Mouse (Mus musculus) forebrain, embryonic 10.5 days (tissue): Measurements from ENCODE around the gene Zfp697. TPM values are rescaled to one million over a fixed set of nuclear protein-coding genes. Genes with fewer than 3 reads are reported as not detected.
"Not testable (repeated sequence)": the region's sequence is repeated elsewhere in the genome, so short reads cannot be mapped to it uniquely, and the experiment has no call there.

ENCODE experiments used
- DNase-seq: peaks from one replicate; pipeline ENCODE4 v3.0.0-alpha.2; 2017; ENCODE audit warnings: low spot score; ENCODE audit errors: extremely low spot score
- H3K27ac ChIP-seq: fragments of 300-500 bp; sonication (generic); 2 replicates; pipeline ENCODE4 v1.5.1; 2016; ENCODE audit warnings: mild to moderate bottlenecking
- H3K27me3 ChIP-seq: fragments of 300-500 bp; sonication (generic); 2 replicates; pipeline ENCODE4 v1.6.1; 2016; ENCODE audit warnings: mild to moderate bottlenecking; ENCODE audit not compliant: poor library complexity, severe bottlenecking
- H3K36me3 ChIP-seq: fragments of 300-500 bp; sonication (generic); replicated peaks from 2 replicates; pipeline ENCODE4 v1.6.1; 2016; ENCODE audit warnings: mild to moderate bottlenecking, moderate library complexity
- H3K4me1 ChIP-seq: fragments of 300-500 bp; sonication (generic); 2 replicates; pipeline ENCODE4 v1.6.1; 2016
- H3K4me3 ChIP-seq: fragments of 300-500 bp; sonication (generic); 2 replicates; pipeline ENCODE4 v1.5.1; 2016; ENCODE audit warnings: mild to moderate bottlenecking, moderate library complexity
- H3K9me3 ChIP-seq: fragments of 300-500 bp; sonication (generic); 2 replicates; pipeline ENCODE4 v1.6.1; 2016; ENCODE audit warnings: mild to moderate bottlenecking, moderate library complexity
- WGBS: fragments of 180-500 bp; shearing (Covaris S2); methylation state at CpG from one replicate; pipeline ENCODE4 v1.1.7; 2016; 5-methylcytosine and 5-hydroxymethylcytosine counted together
- polyA plus RNA-seq: library from polyadenylated mRNA; unstranded; fragments of >200 nt; fragmentation: Nextera tagmentation; extraction: Ambion mirVana; gene quantifications from 2 replicates; pipeline ENCODE4 v1.2.1, GENCODE M21; 2016

Gene Zfp697
- polyA plus RNA-seq, 1 experiment from 2014 or later = 7.1 TPM

DNA sequence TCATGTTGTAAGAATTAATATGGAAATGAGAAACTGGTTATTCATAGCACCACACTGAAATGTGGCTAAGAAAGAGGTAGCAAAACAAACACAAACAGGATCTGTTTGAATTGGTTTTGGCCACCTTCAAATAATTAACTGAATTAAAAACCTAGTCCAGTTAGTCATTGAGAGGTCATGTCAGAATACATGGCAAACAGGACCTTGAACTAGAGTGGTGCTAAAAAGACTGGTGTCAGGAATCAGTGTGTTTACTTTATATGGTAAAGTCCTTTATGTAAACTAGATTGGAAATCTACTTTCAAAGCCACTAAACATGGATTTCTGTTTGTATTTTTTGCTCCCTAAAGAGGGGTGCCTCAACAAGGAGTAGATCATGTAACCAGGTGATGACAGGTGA, 200.4 kb downstream of the Zfp697 start:
- not testable (repeated sequence) for H3K4me1 ChIP-seq, H3K4me3 ChIP-seq, H3K9me3 ChIP-seq, H3K27me3 ChIP-seq, H3K36me3 ChIP-seq, DNase-seq, H3K27ac ChIP-seq

DNA sequence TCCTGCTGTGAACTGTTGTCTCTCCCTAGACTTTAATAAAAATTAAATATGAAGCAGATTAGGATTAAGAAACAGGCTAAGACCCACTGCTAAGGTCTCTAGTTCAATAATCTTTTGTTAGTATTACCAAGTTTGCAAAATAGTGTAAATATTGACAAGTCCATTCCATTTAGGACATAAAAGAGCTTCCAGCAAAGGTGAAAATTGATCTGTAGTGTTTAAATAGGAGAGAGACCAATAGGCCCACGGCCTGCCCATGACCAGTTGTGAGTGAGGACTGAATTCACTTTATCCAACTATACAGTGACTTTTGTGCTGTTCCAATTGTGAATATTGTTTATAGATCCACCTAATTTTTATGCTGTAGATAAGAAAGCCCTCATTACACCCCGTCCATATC, 205.5 kb downstream of the Zfp697 start:
- 87% methylated on average over 2 of the region's 2 CpGs for WGBS
- no peak overlapping the region for H3K4me3 ChIP-seq
- H3K36me3 ChIP-seq = no peaks in the 10 kb centered on the region
- no peaks in the 10 kb centered on the region for H3K27me3 ChIP-seq
- DNase-seq = no peak
- H3K4me1 ChIP-seq = no peaks in the 10 kb centered on the region
- H3K27ac ChIP-seq = no peak overlapping the region
- no peaks in the 10 kb centered on the region for H3K9me3 ChIP-seq

- H3K36me3 ChIP-seq = no peaks in the 10 kb centered on the region
- no peaks in the 10 kb centered on the region for H3K4me1 ChIP-seq
- no peak within 1 kb of the TSS for H3K27ac ChIP-seq
- no peaks in the 10 kb centered on the region for H3K9me3 ChIP-seq
- no peaks in the 10 kb centered on the region for H3K27me3 ChIP-seq
- no peak within 1 kb of the TSS for H3K4me3 ChIP-seq
- no peak for DNase-seq
Measured at GRCm38 (mm10) chr3:98588707-98589106, 206.4 kb downstream of the Zfp697 start, which contains the start of gene Gm10681. Gene Gm10681, minus strand, starts transcription at chr3:98588807.

- H3K9me3 ChIP-seq, H3K36me3 ChIP-seq, H3K27ac ChIP-seq, H3K4me3 ChIP-seq, DNase-seq, H3K27me3 ChIP-seq, H3K4me1 ChIP-seq: not testable (repeated sequence)
Measured at GRCm38 (mm10) chr3:98613540-98613939, 231.3 kb downstream of the Zfp697 start.

DNA sequence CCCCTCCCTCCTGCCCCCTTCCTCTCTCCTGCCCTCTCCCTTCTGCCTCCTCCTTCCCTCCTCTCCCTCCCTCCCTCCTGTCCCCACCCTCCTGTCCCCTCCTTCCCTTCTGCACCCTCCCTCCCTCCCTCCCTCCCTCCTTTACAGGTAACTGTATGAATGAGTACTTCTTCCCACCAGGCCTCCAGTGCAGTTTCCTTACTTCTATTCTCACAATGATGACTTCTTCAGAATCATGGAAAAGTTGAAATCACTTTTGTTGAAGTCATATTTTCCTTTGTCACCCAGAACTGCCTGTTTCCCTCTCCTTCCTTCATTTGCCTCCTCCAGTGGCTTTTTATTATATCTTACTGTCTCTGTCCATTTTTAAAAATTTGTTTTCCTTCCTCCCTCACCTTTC, 231.7 kb downstream of the Zfp697 start:
- no peak overlapping the region for H3K4me3 ChIP-seq
- no peak for DNase-seq
- H3K27ac ChIP-seq = no peak overlapping the region
- no peaks in the 10 kb centered on the region for H3K9me3 ChIP-seq
- no peaks in the 10 kb centered on the region for H3K27me3 ChIP-seq
- no peaks in the 10 kb centered on the region for H3K36me3 ChIP-seq
- H3K4me1 ChIP-seq = no peaks in the 10 kb centered on the region

DNA sequence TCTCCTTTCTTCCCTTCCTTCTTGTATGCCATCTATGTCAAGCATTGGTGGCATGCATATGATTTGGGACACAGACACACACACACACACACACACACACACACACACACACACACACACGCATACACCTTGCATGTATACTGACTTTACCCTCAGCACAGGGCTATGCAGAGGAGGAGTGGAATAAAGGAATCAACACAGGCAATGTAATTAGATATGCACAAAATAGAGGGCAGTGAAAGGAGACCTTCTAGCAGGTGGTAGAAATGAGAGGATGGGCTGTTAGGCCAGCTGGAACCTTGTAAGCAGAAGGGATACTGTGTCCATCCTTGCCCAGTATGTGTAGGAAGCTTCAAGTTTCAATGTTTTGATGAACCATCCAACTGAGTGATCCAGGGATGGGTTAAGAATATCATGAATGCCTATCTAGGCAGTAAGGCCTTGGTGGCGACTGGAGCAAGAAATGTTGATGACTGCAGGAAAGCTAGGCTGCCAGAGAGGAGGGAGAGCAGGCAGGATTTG, 232.2 kb downstream of the Zfp697 start:
- not testable (repeated sequence) for H3K9me3 ChIP-seq, H3K4me3 ChIP-seq, H3K27ac ChIP-seq, H3K36me3 ChIP-seq, DNase-seq, H3K27me3 ChIP-seq, H3K4me1 ChIP-seq
- WGBS = 61% methylated on average over 2 of the region's 2 CpGs

GRCm38 (mm10) chr3:98616244-98616643, 234.0 kb downstream of the Zfp697 start:
- H3K4me1 ChIP-seq, H3K36me3 ChIP-seq, DNase-seq, H3K27ac ChIP-seq, H3K9me3 ChIP-seq, H3K27me3 ChIP-seq, H3K4me3 ChIP-seq: not testable (repeated sequence)
- 26% methylated on average over 2 of the region's 2 CpGs for WGBS

DNA sequence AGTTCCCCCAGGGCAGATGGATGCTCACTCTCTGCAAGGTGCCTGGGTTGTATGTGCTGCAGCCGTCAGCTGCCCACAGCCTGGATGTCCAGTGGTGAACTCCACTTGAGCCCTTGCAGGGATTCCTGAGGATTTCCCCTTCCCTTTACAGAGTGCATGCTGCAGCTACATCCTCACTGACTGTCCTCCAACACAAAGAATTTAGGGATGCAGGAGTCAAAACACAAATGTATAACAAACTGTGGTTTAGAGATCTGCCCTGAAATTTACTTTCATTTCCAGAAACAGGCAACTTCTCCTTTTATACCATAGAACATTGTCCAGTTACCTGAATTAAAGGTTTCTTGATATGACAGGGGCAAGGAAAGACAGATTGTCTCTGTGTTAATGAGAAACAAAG, 234.5 kb downstream of the Zfp697 start:
- not testable (repeated sequence) for H3K36me3 ChIP-seq
- 75% methylated on average over 1 of the region's 1 CpGs for WGBS

DNA sequence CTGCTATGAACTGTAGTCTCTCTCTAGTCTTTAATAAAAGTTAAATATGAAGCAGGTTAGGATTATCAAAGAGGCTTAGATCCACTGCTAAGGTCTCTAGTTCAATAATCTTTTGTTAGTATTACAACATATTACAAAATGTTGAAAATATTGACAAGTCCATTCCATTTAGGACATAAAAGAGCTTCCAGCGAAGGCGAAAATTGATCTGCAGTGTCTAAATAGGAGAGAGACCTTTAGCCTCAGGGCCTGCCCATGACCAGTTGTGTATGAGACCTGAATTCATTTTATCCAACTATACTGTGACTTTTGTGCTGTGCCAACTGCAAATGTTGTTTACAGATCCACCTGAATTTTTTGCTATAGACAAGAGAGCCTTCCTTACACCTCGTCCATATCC, 247.4 kb downstream of the Zfp697 start:
- Histone ChIP-seq H3K27ac (no peak overlapping the region), H3K36me3 (no peaks in the 10 kb centered on the region), H3K4me3 (no peak overlapping the region), H3K9me3 (no peaks in the 10 kb centered on the region), H3K4me1 (no peaks in the 10 kb centered on the region), H3K27me3 (no peaks in the 10 kb centered on the region)
- WGBS = 93% methylated on average over 3 of the region's 3 CpGs
- DNase-seq = no peak

More for the DNA sequence above, 234.5 kb downstream of the Zfp697 start:
- not testable (repeated sequence) for H3K27me3 ChIP-seq, H3K27ac ChIP-seq, H3K4me3 ChIP-seq, H3K4me1 ChIP-seq, H3K9me3 ChIP-seq, DNase-seq

DNA sequence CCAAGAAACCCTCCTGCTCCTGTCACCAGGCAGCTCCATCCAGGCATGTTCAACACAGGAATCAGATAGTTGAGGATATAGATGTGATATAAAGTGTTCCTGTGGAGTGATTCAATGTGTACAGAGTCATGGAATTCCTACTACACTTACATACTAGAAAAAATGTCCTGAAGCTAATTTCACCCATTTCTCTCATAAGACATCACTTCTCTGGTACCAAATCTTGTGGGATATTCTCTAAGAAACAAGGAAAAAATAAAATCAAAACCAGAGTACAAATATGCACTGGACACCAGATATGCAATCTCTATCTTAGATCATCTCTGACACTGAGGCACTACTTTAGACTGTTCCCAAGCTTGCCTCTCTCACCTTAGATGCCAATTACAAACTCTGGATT, 247.9 kb downstream of the Zfp697 start, which contains the start of gene Hsd3b5:
Hsd3b5 (minus strand) TSS at position 101 of the 400 bp plus-strand sequence.
- Histone ChIP-seq H3K4me1 (no peaks in the 10 kb centered on the region), H3K36me3 (no peaks in the 10 kb centered on the region), H3K27ac (no peak within 1 kb of the TSS), H3K9me3 (no peaks in the 10 kb centered on the region), H3K27me3 (no peaks in the 10 kb centered on the region), H3K4me3 (no peak within 1 kb of the TSS)
- no peak for DNase-seq

DNA sequence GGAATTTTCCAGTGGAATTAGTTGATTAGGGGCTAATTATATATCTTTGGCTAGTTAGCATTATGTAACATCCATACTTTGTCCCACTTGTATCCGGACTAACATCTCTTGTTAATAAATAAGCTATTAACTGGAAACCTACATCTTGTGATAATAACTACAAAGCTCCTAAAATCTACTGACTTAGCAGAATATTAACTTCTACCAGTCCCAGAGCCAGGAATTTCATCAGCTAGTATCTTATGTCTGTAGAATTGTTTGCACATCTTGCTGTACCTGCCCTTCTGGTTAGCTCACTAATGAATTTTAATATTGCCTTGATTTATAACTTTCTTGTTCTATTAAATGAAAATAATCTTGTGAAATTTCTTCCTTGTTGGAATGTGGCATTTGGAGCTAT, 252.9 kb downstream of the Zfp697 start:
- Histone ChIP-seq H3K27ac (no peak overlapping the region), H3K4me3 (no peak overlapping the region), H3K4me1 (no peaks in the 10 kb centered on the region), H3K27me3 (no peaks in the 10 kb centered on the region), H3K9me3 (no peaks in the 10 kb centered on the region), H3K36me3 (no peaks in the 10 kb centered on the region)
- WGBS = 95% methylated on average over 1 of the region's 1 CpGs
- DNase-seq = no peak

- Histone ChIP-seq H3K4me1 (no peaks in the 10 kb centered on the region), H3K27me3 (no peaks in the 10 kb centered on the region), H3K27ac (no peak overlapping the region), H3K4me3 (no peak overlapping the region), H3K36me3 (no peaks in the 10 kb centered on the region), H3K9me3 (no peaks in the 10 kb centered on the region)
- no peak for DNase-seq
Measured at GRCm38 (mm10) chr3:98680786-98681185, 298.5 kb downstream of the Zfp697 start.

- Histone ChIP-seq H3K4me3 (no peak overlapping the region), H3K9me3 (no peaks in the 10 kb centered on the region), H3K27ac (no peak overlapping the region), H3K36me3 (no peaks in the 10 kb centered on the region), H3K27me3 (no peaks in the 10 kb centered on the region), H3K4me1 (no peaks in the 10 kb centered on the region)
- DNase-seq = no peak
- WGBS = 82% methylated on average over 1 of the region's 1 CpGs
Measured at GRCm38 (mm10) chr3:98682401-98682800, 300.1 kb downstream of the Zfp697 start.

GRCm38 (mm10) chr3:98720740-98721139, 338.5 kb downstream of the Zfp697 start:
- Histone ChIP-seq H3K4me1 (no peaks in the 10 kb centered on the region), H3K27me3 (no peaks in the 10 kb centered on the region), H3K36me3 (no peaks in the 10 kb centered on the region), H3K4me3 (no peak overlapping the region), H3K9me3 (no peaks in the 10 kb centered on the region), H3K27ac (no peak overlapping the region)
- DNase-seq = no peak
